Mouse (Mus musculus) hindbrain, embryonic 12.5 days (tissue): ENCODE measurements around the gene Nadsyn1. TPM values are rescaled to one million over a fixed set of nuclear protein-coding genes. Genes with fewer than 3 reads are reported as not detected.

Experiments
- ATAC-seq: fragments of 200-750 bp; cut with Nextera tagmentation; 2 replicates; pipeline ENCODE4 v1.8.0; 2017; ENCODE audit warnings: moderate TSS enrichment; ENCODE audit not compliant: low FRiP score
- H3K27ac ChIP-seq: fragments of 300-500 bp; sonication (generic); 2 replicates; pipeline ENCODE4 v1.5.1; 2016; ENCODE audit warnings: mild to moderate bottlenecking
- H3K27me3 ChIP-seq: fragments of 300-500 bp; sonication (generic); 2 replicates; pipeline ENCODE4 v1.6.1; 2016; ENCODE audit warnings: mild to moderate bottlenecking
- H3K36me3 ChIP-seq: fragments of 300-500 bp; sonication (generic); 2 replicates; pipeline ENCODE4 v1.6.1; 2016; ENCODE audit warnings: mild to moderate bottlenecking
- H3K4me1 ChIP-seq: fragments of 300-500 bp; sonication (generic); 2 replicates; pipeline ENCODE4 v1.6.1; 2016
- H3K4me2 ChIP-seq: fragments of 300-500 bp; sonication (generic); replicated peaks from 2 replicates; pipeline ENCODE4 v1.6.1; 2016; ENCODE audit warnings: mild to moderate bottlenecking
- H3K4me3 ChIP-seq: fragments of 300-500 bp; sonication (generic); 2 replicates; pipeline ENCODE4 v1.5.1; 2016; ENCODE audit warnings: mild to moderate bottlenecking
- H3K9ac ChIP-seq: fragments of 300-500 bp; sonication (generic); 2 replicates; pipeline ENCODE4 v1.6.1; 2016; ENCODE audit warnings: mild to moderate bottlenecking, moderate library complexity
- H3K9me3 ChIP-seq: fragments of 300-500 bp; sonication (generic); replicated peaks from 2 replicates; pipeline ENCODE4 v1.6.1; 2016; ENCODE audit warnings: mild to moderate bottlenecking
- WGBS: fragments of 180-500 bp; shearing (Covaris S2); methylation state at CpG from one replicate; pipeline ENCODE4 v1.1.7; 2016; 5-methylcytosine and 5-hydroxymethylcytosine counted together
- polyA plus RNA-seq: library from polyadenylated mRNA; unstranded; fragments of >200 nt; fragmentation: Nextera tagmentation; extraction: Ambion mirVana; gene quantifications from 2 replicates; pipeline ENCODE4 v1.2.1, GENCODE M21; 2016

Nadsyn1 gene
- 9.0 and 9.1 TPM in 2 replicates for polyA plus RNA-seq

- ATAC-seq = peak; percentile 98
- Histone ChIP-seq H3K27me3 (no peaks in the 10 kb centered on the region), H3K27ac (peak within 1 kb of the TSS; percentile 49), H3K4me1 (peaks cover 16% of the 10 kb centered on the region), H3K9me3 (no peaks in the 10 kb centered on the region), H3K4me2 (peak within 1 kb of the TSS; percentile 61), H3K9ac (peak within 1 kb of the TSS; percentile 65), H3K4me3 (peak within 1 kb of the TSS; percentile 48), H3K36me3 (peaks cover 9% of the 10 kb centered on the region)
- under 1% methylated on average over 40 of the region's 40 CpGs for WGBS
Observed at GRCm38 (mm10) chr7:143822375-143823265, at the start of gene Nadsyn1, which contains the start of gene Dhcr7. Gene Nadsyn1, minus strand, starts transcription at chr7:143822849. Gene Dhcr7, plus strand, starts transcription at chr7:143823145.

GRCm38 (mm10) chr7:143868874-143869273 lies 46.2 kb upstream of the Nadsyn1 start:
- Histone ChIP-seq H3K36me3 (no peaks in the 10 kb centered on the region), H3K4me3 (no peak overlapping the region), H3K9ac (no peak overlapping the region), H3K27me3 (no peaks in the 10 kb centered on the region), H3K4me2 (no peak overlapping the region), H3K4me1 (no peaks in the 10 kb centered on the region), H3K27ac (no peak overlapping the region), H3K9me3 (0 out of 2 replicates have a peak, but pooled peaks cover 7% of the 10 kb centered on the region)
- 83% methylated on average over 4 of the region's 4 CpGs for WGBS
- ATAC-seq = no peak

GRCm38 (mm10) chr7:143866538-143866937 lies 43.9 kb upstream of the Nadsyn1 start, which contains the start of gene Gm498:
Gene Gm498, plus strand, starts transcription at chr7:143866838.
- H3K36me3 ChIP-seq = no peaks in the 10 kb centered on the region
- no peak for ATAC-seq
- H3K9ac ChIP-seq = no peak within 1 kb of the TSS
- no peaks in the 10 kb centered on the region for H3K27me3 ChIP-seq
- H3K27ac ChIP-seq = no peak within 1 kb of the TSS
- H3K4me2 ChIP-seq = no peak within 1 kb of the TSS
- H3K9me3 ChIP-seq = 0 out of 2 replicates have a peak, but pooled peaks cover 3% of the 10 kb centered on the region
- H3K4me3 ChIP-seq = no peak within 1 kb of the TSS
- no peaks in the 10 kb centered on the region for H3K4me1 ChIP-seq
- WGBS = 82% methylated on average over 2 of the region's 2 CpGs

- no peak overlapping the region for H3K4me3 ChIP-seq
- H3K9ac ChIP-seq = no peak overlapping the region
- no peak overlapping the region for H3K4me2 ChIP-seq
- 93% methylated on average over 7 of the region's 8 CpGs for WGBS
- H3K4me1 ChIP-seq = no peaks in the 10 kb centered on the region
- H3K9me3 ChIP-seq = no peaks in the 10 kb centered on the region
- ATAC-seq = no peak
- H3K27me3 ChIP-seq = no peaks in the 10 kb centered on the region
- peaks cover 52% of the 10 kb centered on the region for H3K36me3 ChIP-seq
- H3K27ac ChIP-seq = no peak overlapping the region
Observed at GRCm38 (mm10) chr7:143848768-143849482, 26.3 kb upstream of the Nadsyn1 start.

GRCm38 (mm10) chr7:143848127-143848767 lies 25.6 kb upstream of the Nadsyn1 start:
- Histone ChIP-seq H3K4me2 (no peak overlapping the region), H3K27ac (no peak overlapping the region), H3K4me1 (no peaks in the 10 kb centered on the region), H3K4me3 (no peak overlapping the region), H3K36me3 (peaks cover 59% of the 10 kb centered on the region), H3K9ac (no peak overlapping the region), H3K27me3 (no peaks in the 10 kb centered on the region), H3K9me3 (no peaks in the 10 kb centered on the region)
- ATAC-seq = no peak
- WGBS = 93% methylated on average over 5 of the region's 5 CpGs

GRCm38 (mm10) chr7:143841301-143841700 lies 18.7 kb upstream of the Nadsyn1 start:
- Histone ChIP-seq H3K9me3 (no peaks in the 10 kb centered on the region), H3K4me2 (no peak overlapping the region), H3K27me3 (no peaks in the 10 kb centered on the region), H3K4me3 (no peak overlapping the region), H3K27ac (no peak overlapping the region), H3K4me1 (0 out of 2 replicates have a peak, but pooled peaks cover under 1% of the 10 kb centered on the region), H3K9ac (no peak overlapping the region), H3K36me3 (peaks cover 98% of the 10 kb centered on the region)
- no peak for ATAC-seq
- WGBS = over 99% methylated on average over 8 of the region's 8 CpGs

GRCm38 (mm10) chr7:143840121-143840520 lies 17.5 kb upstream of the Nadsyn1 start:
- Histone ChIP-seq H3K9ac (no peak overlapping the region), H3K4me2 (no peak overlapping the region), H3K36me3 (peaks cover 87% of the 10 kb centered on the region), H3K27ac (no peak overlapping the region), H3K27me3 (no peaks in the 10 kb centered on the region), H3K4me1 (peaks cover 5% of the 10 kb centered on the region; the same call in 1 of the 2 replicates), H3K4me3 (no peak overlapping the region), H3K9me3 (no peaks in the 10 kb centered on the region)
- ATAC-seq = no peak
- WGBS = 97% methylated on average over 5 of the region's 5 CpGs

- H3K4me3 ChIP-seq = no peak overlapping the region
- H3K4me2 ChIP-seq = no peak overlapping the region
- peaks cover 25% of the 10 kb centered on the region for H3K4me1 ChIP-seq
- no peak overlapping the region for H3K9ac ChIP-seq
- no peaks in the 10 kb centered on the region for H3K9me3 ChIP-seq
- 99% methylated on average over 3 of the region's 3 CpGs for WGBS
- ATAC-seq = no peak
- H3K27ac ChIP-seq = no peak overlapping the region
- H3K27me3 ChIP-seq = no peaks in the 10 kb centered on the region
- peaks cover 64% of the 10 kb centered on the region for H3K36me3 ChIP-seq
Observed at GRCm38 (mm10) chr7:143837705-143838358, 15.2 kb upstream of the Nadsyn1 start.

- Histone ChIP-seq H3K4me1 (peaks cover 51% of the 10 kb centered on the region), H3K4me3 (no peak overlapping the region), H3K27ac (no peak overlapping the region), H3K27me3 (no peaks in the 10 kb centered on the region), H3K4me2 (no peak overlapping the region), H3K9me3 (no peaks in the 10 kb centered on the region), H3K36me3 (peaks cover 36% of the 10 kb centered on the region), H3K9ac (no peak overlapping the region)
- no peak for ATAC-seq
- 82% methylated on average over 3 of the region's 3 CpGs for WGBS
Observed at GRCm38 (mm10) chr7:143834972-143835371, 12.3 kb upstream of the Nadsyn1 start.

GRCm38 (mm10) chr7:143834316-143834715 lies 11.7 kb upstream of the Nadsyn1 start:
- H3K4me3 ChIP-seq = no peak overlapping the region
- H3K9me3 ChIP-seq = no peaks in the 10 kb centered on the region
- H3K4me2 ChIP-seq = no peak overlapping the region
- WGBS = 95% methylated on average over 2 of the region's 2 CpGs
- 0 out of 2 replicates have a peak overlapping the region, but pooled peaks have one; percentile 27 for H3K9ac ChIP-seq
- H3K27ac ChIP-seq = no peak overlapping the region
- no peak for ATAC-seq
- H3K4me1 ChIP-seq = peaks cover 52% of the 10 kb centered on the region
- H3K36me3 ChIP-seq = peaks cover 29% of the 10 kb centered on the region
- no peaks in the 10 kb centered on the region for H3K27me3 ChIP-seq

GRCm38 (mm10) chr7:143833581-143834190 lies 11.0 kb upstream of the Nadsyn1 start:
- Histone ChIP-seq H3K27me3 (no peaks in the 10 kb centered on the region), H3K36me3 (peaks cover 24% of the 10 kb centered on the region), H3K4me3 (no peak overlapping the region), H3K4me2 (no peak overlapping the region), H3K9me3 (no peaks in the 10 kb centered on the region), H3K9ac (no peak overlapping the region), H3K27ac (no peak overlapping the region), H3K4me1 (peaks cover 55% of the 10 kb centered on the region)
- WGBS = 80% methylated on average over 6 of the region's 6 CpGs
- ATAC-seq = no peak
